Mouse (Mus musculus): ENCODE results near the gene Olfr550. TPM values are rescaled to one million over a fixed set of nuclear protein-coding genes. Genes with fewer than 3 reads are reported as not detected.

Gene Olfr550
- not detected in 2 replicates for polyA plus RNA-seq (2015; fragmentation: Nextera tagmentation; extraction: Ambion mirVana)

GRCm38 (mm10) chr7:102571142-102571541 is at the start of gene Olfr550:
TSS of gene Olfr550 (plus strand) at chr7:102571442.
- Histone ChIP-seq H3K36me3 (ENCODE audit: control insufficient read depth, insufficient read depth, low read length) (no peaks in the 10 kb centered on the region), H3K9me3 (replicated peaks; ENCODE audit: control insufficient read depth, low read length, poor library complexity, severe bottlenecking) (no peaks in the 10 kb centered on the region), H3K9ac (ENCODE audit: low read depth, low read length) (no peak within 1 kb of the TSS), H3K27me3 (ENCODE audit: control insufficient read depth, insufficient read depth, low read depth, low read length) (no peaks in the 10 kb centered on the region), H3K27ac (ENCODE audit: low read length) (no peak within 1 kb of the TSS), H3K4me2 (ENCODE audit: low read length) (no peak within 1 kb of the TSS), H3K4me3 (ENCODE audit: low read depth, low read length) (no peak within 1 kb of the TSS), H3K4me1 (ENCODE audit: control insufficient read depth, insufficient read depth, low read length) (peaks cover 6% of the 10 kb centered on the region; the same call in 1 of the 2 replicates)
- WGBS: 97% methylated on average over 8 of the region's 8 CpGs
- no peak for ATAC-seq

GRCm38 (mm10) chr7:102529052-102529451 is 42.2 kb upstream of the Olfr550 start:
- 78% methylated on average over 1 of the region's 1 CpGs for WGBS

GRCm38 (mm10) chr7:102534449-102534848 is 36.8 kb upstream of the Olfr550 start, which contains the start of gene Olfr547:
TSS of gene Olfr547 (plus strand) at chr7:102534749.
- H3K9ac ChIP-seq (ENCODE audit: low read depth, low read length): no peak within 1 kb of the TSS
- no peak for ATAC-seq
- H3K4me1 ChIP-seq (ENCODE audit: control insufficient read depth, insufficient read depth, low read length): no peaks in the 10 kb centered on the region
- no peak within 1 kb of the TSS for H3K4me3 ChIP-seq (ENCODE audit: low read depth, low read length)
- H3K9me3 ChIP-seq (replicated peaks; ENCODE audit: control insufficient read depth, low read length, poor library complexity, severe bottlenecking): no peaks in the 10 kb centered on the region; the same call in 1 of the 2 replicates
- WGBS: 77% methylated on average over 1 of the region's 1 CpGs
- H3K4me2 ChIP-seq (ENCODE audit: low read length): no peak within 1 kb of the TSS
- H3K27ac ChIP-seq (ENCODE audit: low read length): no peak within 1 kb of the TSS
- H3K27me3 ChIP-seq (ENCODE audit: control insufficient read depth, insufficient read depth, low read depth, low read length): no peaks in the 10 kb centered on the region
- H3K36me3 ChIP-seq (ENCODE audit: control insufficient read depth, insufficient read depth, low read length): no peaks in the 10 kb centered on the region

More at GRCm38 (mm10) chr7:102529052-102529451, 42.2 kb upstream of the Olfr550 start:
- Histone ChIP-seq H3K9ac (ENCODE audit: low read depth, low read length) (no peak overlapping the region), H3K27ac (ENCODE audit: low read length) (no peak overlapping the region), H3K27me3 (ENCODE audit: control insufficient read depth, insufficient read depth, low read depth, low read length) (no peaks in the 10 kb centered on the region), H3K36me3 (ENCODE audit: control insufficient read depth, insufficient read depth, low read length) (no peaks in the 10 kb centered on the region), H3K4me2 (ENCODE audit: low read length) (no peak overlapping the region), H3K4me1 (ENCODE audit: control insufficient read depth, insufficient read depth, low read length) (no peaks in the 10 kb centered on the region), H3K9me3 (replicated peaks; ENCODE audit: control insufficient read depth, low read length, poor library complexity, severe bottlenecking) (no peaks in the 10 kb centered on the region; the same call in 1 of the 2 replicates), H3K4me3 (ENCODE audit: low read depth, low read length) (no peak overlapping the region)
- no peak for ATAC-seq

GRCm38 (mm10) chr7:102540596-102540995 is 30.6 kb upstream of the Olfr550 start, which contains the start of gene Olfr548-ps1:
TSS of gene Olfr548-ps1 (plus strand) at chr7:102540896.
- no peak within 1 kb of the TSS for H3K27ac ChIP-seq (ENCODE audit: low read length)
- H3K36me3 ChIP-seq (ENCODE audit: control insufficient read depth, insufficient read depth, low read length): no peaks in the 10 kb centered on the region
- H3K9me3 ChIP-seq (replicated peaks; ENCODE audit: control insufficient read depth, low read length, poor library complexity, severe bottlenecking): no peaks in the 10 kb centered on the region
- no peak within 1 kb of the TSS for H3K4me3 ChIP-seq (ENCODE audit: low read depth, low read length)
- ATAC-seq: no peak
- H3K9ac ChIP-seq (ENCODE audit: low read depth, low read length): no peak within 1 kb of the TSS
- H3K4me2 ChIP-seq (ENCODE audit: low read length): no peak within 1 kb of the TSS
- 90% methylated on average over 2 of the region's 2 CpGs for WGBS
- H3K4me1 ChIP-seq (ENCODE audit: control insufficient read depth, insufficient read depth, low read length): no peaks in the 10 kb centered on the region
- H3K27me3 ChIP-seq (ENCODE audit: control insufficient read depth, insufficient read depth, low read depth, low read length): no peaks in the 10 kb centered on the region

- H3K36me3 ChIP-seq (ENCODE audit: control insufficient read depth, insufficient read depth, low read length): no peaks in the 10 kb centered on the region
- 71% methylated on average over 3 of the region's 3 CpGs for WGBS
These were observed 30.0 kb upstream of the Olfr550 start for GRCm38 (mm10) chr7:102541251-102541650.

GRCm38 (mm10) chr7:102549570-102549969 is 21.7 kb upstream of the Olfr550 start, which contains the start of gene Olfr549:
TSS of gene Olfr549 (plus strand) at chr7:102549870.
- Histone ChIP-seq H3K4me1 (ENCODE audit: control insufficient read depth, insufficient read depth, low read length) (no peaks in the 10 kb centered on the region), H3K27ac (ENCODE audit: low read length) (no peak within 1 kb of the TSS), H3K9ac (ENCODE audit: low read depth, low read length) (no peak within 1 kb of the TSS), H3K27me3 (ENCODE audit: control insufficient read depth, insufficient read depth, low read depth, low read length) (no peaks in the 10 kb centered on the region), H3K36me3 (ENCODE audit: control insufficient read depth, insufficient read depth, low read length) (no peaks in the 10 kb centered on the region), H3K4me2 (ENCODE audit: low read length) (no peak within 1 kb of the TSS), H3K9me3 (replicated peaks; ENCODE audit: control insufficient read depth, low read length, poor library complexity, severe bottlenecking) (no peaks in the 10 kb centered on the region), H3K4me3 (ENCODE audit: low read depth, low read length) (no peak within 1 kb of the TSS)
- no peak for ATAC-seq
- WGBS: 95% methylated on average over 3 of the region's 3 CpGs

More at GRCm38 (mm10) chr7:102541251-102541650, 30.0 kb upstream of the Olfr550 start:
- no peaks in the 10 kb centered on the region for H3K9me3 ChIP-seq (replicated peaks; ENCODE audit: control insufficient read depth, low read length, poor library complexity, severe bottlenecking)
- no peak overlapping the region for H3K9ac ChIP-seq (ENCODE audit: low read depth, low read length)
- H3K4me2 ChIP-seq (ENCODE audit: low read length): no peak overlapping the region
- H3K27me3 ChIP-seq (ENCODE audit: control insufficient read depth, insufficient read depth, low read depth, low read length): no peaks in the 10 kb centered on the region
- no peak for ATAC-seq
- no peak overlapping the region for H3K27ac ChIP-seq (ENCODE audit: low read length)
- no peaks in the 10 kb centered on the region for H3K4me1 ChIP-seq (ENCODE audit: control insufficient read depth, insufficient read depth, low read length)
- no peak overlapping the region for H3K4me3 ChIP-seq (ENCODE audit: low read depth, low read length)

- Histone ChIP-seq H3K27ac (ENCODE audit: low read length) (no peak overlapping the region), H3K9me3 (replicated peaks; ENCODE audit: control insufficient read depth, low read length, poor library complexity, severe bottlenecking) (no peaks in the 10 kb centered on the region), H3K4me3 (ENCODE audit: low read depth, low read length) (no peak overlapping the region), H3K9ac (ENCODE audit: low read depth, low read length) (no peak overlapping the region), H3K4me2 (ENCODE audit: low read length) (no peak overlapping the region), H3K27me3 (ENCODE audit: control insufficient read depth, insufficient read depth, low read depth, low read length) (no peaks in the 10 kb centered on the region), H3K4me1 (ENCODE audit: control insufficient read depth, insufficient read depth, low read length) (no peaks in the 10 kb centered on the region), H3K36me3 (ENCODE audit: control insufficient read depth, insufficient read depth, low read length) (no peaks in the 10 kb centered on the region)
- ATAC-seq: no peak
- 82% methylated on average over 3 of the region's 3 CpGs for WGBS
These were observed 18.0 kb upstream of the Olfr550 start for GRCm38 (mm10) chr7:102553279-102553678.

GRCm38 (mm10) chr7:102564999-102565997 is 5.9 kb upstream of the Olfr550 start, which contains the start of gene Trim21:
TSS of gene Trim21 (minus strand) at chr7:102565486.
- Histone ChIP-seq H3K4me2 (ENCODE audit: low read length) (peak within 1 kb of the TSS; percentile 39), H3K27ac (ENCODE audit: low read length) (no peak within 1 kb of the TSS), H3K36me3 (ENCODE audit: control insufficient read depth, insufficient read depth, low read length) (no peaks in the 10 kb centered on the region), H3K27me3 (ENCODE audit: control insufficient read depth, insufficient read depth, low read depth, low read length) (no peaks in the 10 kb centered on the region), H3K9ac (ENCODE audit: low read depth, low read length) (no peak within 1 kb of the TSS), H3K4me3 (ENCODE audit: low read depth, low read length) (peak within 1 kb of the TSS; percentile 22; the same call in 1 of the 2 replicates), H3K4me1 (ENCODE audit: control insufficient read depth, insufficient read depth, low read length) (no peaks in the 10 kb centered on the region), H3K9me3 (replicated peaks; ENCODE audit: control insufficient read depth, low read length, poor library complexity, severe bottlenecking) (no peaks in the 10 kb centered on the region)
- WGBS: 24% methylated on average over 10 of the region's 10 CpGs
- ATAC-seq: no peak

- Histone ChIP-seq H3K9ac (ENCODE audit: low read depth, low read length) (no peak overlapping the region), H3K27me3 (ENCODE audit: control insufficient read depth, insufficient read depth, low read depth, low read length) (no peaks in the 10 kb centered on the region), H3K36me3 (ENCODE audit: control insufficient read depth, insufficient read depth, low read length) (no peaks in the 10 kb centered on the region), H3K27ac (ENCODE audit: low read length) (no peak overlapping the region), H3K4me1 (ENCODE audit: control insufficient read depth, insufficient read depth, low read length) (no peaks in the 10 kb centered on the region), H3K4me2 (ENCODE audit: low read length) (no peak overlapping the region), H3K9me3 (replicated peaks; ENCODE audit: control insufficient read depth, low read length, poor library complexity, severe bottlenecking) (no peaks in the 10 kb centered on the region), H3K4me3 (ENCODE audit: low read depth, low read length) (no peak overlapping the region)
- 89% methylated on average over 4 of the region's 4 CpGs for WGBS
- no peak for ATAC-seq
These were observed 5.0 kb upstream of the Olfr550 start for GRCm38 (mm10) chr7:102566219-102566618.

Measured in midbrain, embryonic 16.5 days (tissue).